Mouse (Mus musculus) telencephalon, adult 2 months (tissue): ENCODE results near the gene Tacr1.
"Not testable (repeated sequence)": the region's sequence is repeated elsewhere in the genome, so short reads cannot be mapped to it uniquely, and the experiment has no call there.

Experiments used
- DNase-seq: peaks from one replicate; pipeline ENCODE4 v3.0.0-alpha.2; 2011; ENCODE audit warnings: low read depth, low spot score

Tacr1 gene

DNA sequence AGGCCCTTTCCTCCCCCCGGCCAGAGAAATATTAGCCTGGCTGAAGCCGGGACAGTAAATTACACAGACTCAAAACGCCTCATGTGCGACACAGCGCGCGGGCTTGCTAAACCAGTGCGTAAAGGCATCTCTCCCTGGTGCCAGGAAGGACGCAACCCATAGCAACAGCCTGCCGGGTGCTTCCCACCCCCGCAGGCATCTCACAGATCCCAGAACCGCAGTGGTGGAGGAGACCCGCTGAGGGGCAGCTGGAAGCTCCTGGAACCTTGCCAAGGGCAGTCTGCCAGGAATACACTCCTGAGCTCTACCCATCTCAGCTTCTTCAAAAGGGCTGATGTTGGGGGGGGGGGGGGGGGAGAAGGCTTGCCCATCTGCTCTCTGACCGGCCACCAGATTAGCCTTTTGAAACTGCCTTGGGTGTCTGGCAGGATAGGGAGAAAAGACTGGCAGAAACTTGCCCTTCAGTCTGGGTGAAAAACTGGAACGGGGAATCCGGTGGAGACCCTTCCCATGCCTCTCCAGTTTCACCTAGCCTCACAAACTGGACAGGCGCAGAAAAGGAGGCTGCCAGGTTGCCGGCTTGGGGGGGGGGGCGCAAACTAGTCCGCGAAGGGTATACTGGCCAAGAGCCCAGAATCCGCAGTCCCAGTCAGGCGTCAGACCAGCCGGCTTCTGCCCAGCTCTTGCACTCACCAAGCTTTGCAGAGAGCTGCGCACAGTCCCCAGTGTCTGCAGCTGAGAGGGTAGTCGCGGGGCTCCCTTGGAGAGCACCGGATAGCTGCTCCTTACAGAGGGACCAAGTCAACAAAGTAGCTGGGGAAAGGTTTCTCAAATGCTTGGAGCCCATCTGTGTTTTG, at the start of gene Tacr1:
Tacr1 (plus strand) TSS at position 740 of the 857 bp plus-strand sequence.
- DNase-seq, result peak; percentile 31

DNA sequence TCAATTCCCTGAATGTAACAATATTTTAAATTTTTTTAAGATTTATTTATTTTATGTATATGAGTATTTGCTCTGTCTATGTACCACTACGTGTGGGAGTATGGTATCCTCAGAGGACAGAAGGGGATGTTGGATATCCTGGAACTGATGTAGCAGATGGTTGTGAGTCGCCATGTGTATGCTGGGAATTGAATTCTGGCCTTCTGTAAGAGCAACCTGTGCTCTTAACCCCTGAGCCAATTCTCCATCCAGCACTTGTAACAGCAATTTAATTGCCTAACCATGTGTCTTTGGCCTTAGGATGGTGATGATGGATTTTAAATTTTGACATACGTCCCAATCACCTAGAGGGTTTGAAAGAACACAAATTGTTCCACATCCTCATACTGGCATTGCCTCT, 26.0 kb upstream of the Tacr1 start:
- no peak for DNase-seq

DNA sequence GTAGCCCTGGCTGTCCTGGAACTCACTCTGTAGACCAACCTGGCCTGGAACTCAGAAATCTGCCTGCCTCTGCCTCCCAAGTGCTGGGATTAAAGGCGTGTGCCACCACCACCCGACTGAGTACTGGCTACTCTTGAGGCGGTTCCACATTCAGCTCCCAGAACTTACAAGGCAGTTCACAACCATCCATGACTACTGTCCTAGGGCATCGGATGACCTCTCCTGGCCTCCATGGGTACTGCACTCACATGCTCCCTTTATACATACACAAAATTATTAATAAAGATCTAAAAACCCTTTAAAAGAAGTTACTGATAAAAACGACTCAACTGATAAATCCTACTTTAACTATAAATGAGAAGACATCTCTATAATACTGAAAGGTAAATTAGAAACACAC, 18.6 kb upstream of the Tacr1 start:
- no peak for DNase-seq

DNA sequence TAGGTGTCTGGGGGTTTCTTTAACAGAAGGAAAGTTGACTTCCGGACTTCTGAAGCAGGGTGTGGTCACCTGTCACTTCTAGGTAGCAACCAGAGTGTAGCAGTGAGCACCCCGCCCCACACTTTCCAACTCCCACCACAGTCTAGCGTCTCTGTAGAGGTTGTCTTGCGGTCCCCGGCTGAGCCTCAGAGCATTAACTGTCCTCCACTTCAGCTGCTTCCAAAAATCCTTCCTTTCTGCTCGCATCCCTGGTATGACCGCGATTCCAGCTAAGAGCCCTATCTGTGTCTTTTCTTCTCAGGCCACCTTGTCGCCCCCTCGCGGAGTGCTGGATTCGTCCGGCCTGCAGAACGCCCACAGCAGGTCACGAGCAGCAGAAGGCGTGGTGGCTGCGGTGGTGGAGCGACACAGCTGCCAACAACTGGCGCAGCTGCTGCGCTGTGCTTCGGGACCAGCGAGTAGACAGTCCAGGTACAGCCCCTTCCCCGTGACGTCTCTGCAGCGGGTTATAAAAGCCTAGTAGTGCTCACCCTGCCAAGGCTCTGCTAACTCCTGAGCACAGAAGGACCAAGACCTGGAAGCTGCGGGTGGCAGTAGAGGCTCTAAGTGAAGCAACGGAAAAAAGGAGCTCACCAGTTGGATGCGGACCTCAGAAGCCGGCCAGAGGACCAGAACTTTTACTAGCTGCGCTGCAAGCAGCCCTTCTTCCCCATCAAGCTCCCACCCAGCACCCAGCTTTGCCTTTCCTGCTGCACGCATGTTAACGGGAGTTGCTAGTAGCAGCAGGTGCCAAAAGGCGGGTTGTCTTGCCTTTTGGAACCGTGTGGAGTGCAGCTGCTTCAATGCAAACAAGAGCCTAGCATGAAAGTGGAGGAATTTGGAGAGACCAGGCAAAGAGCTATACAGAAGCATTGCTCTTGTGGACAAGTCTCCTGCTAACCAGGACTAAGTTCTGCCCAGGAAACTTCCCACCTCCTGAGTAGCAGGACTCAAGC, 664 bp downstream of the Tacr1 start:
- DNase-seq, result no peak

DNA sequence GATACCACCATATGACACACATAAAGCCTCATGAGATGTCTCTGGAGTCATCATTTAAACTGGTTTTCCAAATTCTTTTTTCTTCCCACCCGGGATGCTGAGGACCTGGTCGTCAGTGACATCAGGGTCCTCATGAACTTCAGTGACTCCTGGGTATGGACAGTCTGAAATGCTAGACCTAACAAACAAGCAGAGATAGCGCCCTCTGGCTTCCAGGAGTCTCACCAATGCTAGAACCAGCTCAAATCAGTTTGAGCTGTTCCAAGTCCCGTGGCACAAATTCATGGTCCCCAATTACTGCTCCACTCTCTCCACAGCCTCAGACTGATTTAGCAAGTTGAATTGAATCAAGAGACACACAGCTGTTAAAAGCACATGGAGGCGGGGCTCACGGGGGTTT, 16.2 kb downstream of the Tacr1 start:
- DNase-seq, result no peak

DNA sequence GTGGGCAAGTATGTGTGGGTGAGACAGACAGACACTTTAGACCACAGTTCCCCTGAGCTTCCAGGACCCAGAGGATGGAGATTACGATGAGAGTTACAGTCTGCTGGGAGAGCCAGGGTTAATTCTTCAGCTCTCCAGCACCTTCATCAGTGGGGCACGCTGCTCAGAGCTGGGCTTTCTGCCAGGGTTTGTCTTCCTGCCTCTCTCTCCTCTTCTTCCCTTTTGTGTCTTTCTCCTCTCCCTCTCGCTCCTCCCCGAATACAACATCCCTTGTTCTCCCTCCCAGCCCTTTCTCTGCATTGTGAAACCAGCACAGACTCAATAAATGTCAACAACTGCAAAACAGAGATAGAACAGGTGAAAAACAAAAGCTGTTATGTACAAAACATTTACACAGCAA, 18.1 kb downstream of the Tacr1 start:
- DNase-seq, result no peak

DNA sequence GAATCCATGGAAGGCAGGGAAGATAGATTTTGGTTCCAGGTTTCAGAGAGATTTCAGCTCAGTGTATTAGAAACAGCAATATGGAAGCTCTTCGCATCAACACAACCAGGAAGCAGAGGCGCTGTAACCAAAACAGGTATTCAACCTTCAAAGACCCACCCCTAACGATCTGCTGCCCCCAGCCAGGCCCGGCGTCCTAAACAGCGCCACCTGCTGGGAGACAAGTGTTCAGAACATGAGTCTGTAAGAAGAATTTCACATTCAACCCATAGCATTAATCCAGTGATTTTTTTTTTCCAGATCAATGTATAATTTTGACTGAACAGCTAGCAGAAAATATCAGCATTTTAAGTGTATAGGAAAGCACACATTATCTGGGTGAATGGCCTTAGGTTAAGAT, 26.8 kb downstream of the Tacr1 start:
- DNase-seq, result no peak

DNA sequence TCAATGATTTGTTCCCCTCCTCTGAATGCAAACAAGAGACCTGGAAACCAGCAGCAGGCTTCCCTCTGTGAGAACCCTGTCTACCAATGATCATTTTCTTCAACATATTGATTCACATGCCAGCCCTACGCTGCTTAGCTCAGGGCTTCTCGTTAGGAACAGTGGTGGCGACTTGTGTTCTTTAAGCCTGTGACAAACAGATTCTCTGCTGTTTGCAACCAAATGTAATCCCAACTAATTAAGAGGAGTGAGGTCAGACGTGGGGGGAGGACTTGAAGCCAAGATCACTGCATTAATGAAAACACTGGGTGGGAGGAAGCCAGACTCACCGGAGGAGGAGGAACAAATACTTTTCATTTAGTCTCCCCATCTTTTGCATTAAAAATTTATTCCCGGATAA, 27.6 kb downstream of the Tacr1 start:
- DNase-seq, result no peak

DNA sequence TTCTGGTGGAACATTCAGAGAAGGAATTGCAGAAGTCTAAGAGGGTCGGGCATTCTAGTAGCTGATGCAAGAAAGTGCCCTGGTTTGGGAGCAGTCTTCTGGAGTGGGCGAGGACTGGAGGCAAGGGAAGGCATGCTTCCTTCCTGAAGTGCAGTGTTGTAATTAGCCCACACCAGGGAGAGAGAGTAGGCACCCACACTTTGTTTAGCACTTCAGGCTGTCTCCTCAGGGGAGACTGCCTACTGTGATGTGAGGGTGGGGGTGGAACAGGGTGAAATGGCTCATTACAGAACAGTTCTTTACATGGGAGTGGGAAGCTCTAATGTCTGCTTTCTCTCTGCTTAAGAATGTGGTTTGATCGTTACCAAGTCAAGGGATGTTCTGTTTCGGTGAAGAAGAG, 35.0 kb downstream of the Tacr1 start:
- DNase-seq, result peak; percentile 39

DNA sequence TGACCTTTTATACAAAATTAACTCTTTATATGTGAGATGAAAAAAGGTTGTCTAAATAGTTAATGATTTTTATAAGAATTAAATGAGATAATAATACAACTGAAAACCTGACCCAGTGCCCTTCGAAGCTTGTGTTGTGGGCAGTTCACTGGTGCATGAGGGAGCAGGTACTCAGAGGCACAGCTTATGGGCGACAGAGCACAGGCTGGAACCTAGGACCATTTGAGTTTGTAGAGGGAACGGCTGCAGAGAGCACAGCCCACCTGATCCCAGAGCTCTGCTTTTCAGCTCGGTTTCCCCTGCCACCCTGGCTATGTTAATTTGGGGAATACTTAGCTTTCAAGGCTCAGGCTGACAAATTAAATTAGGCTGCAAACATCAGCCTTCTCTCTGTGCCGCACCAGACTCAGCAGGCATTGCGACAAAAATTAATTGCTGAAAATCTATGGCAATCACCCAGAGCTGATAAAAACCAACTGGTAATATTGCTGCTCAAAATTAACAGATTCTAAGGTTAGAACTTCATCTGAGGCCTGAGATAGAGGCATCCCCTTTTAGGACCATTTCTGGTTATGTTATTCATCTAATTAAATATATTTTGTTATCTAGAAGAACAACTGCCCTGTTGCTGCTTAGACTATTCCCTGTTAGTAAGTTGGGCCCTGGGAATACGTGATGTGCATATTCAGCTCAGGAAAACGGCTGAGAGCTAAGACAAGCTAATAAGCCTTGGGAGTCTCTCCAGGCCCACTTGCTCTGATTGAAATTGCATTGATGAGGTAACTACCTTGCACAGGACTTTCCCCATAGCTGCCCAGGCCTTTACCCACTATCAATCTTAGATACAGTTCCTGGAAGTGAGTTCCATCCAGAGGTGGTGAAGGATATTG, 50.3 kb downstream of the Tacr1 start:
- not testable (repeated sequence) for DNase-seq

DNA sequence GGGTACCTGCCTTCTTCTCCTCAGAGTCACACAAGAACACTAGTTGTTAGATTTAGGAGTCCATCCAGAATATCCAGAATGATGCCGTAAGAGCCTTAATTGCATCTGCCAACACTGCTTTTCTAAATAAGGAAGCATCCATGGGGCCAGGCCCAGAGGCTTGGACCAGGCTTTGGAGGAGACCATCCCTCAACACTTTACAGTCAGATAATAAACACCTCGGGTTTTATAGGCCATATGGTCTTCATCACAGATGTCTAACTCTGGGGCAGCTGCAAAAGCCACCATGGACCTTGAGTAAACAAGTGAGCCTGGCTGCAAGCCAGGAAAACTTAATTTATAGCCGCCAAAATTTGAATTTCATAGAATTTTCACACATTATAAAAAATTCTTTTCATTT, 53.1 kb downstream of the Tacr1 start:
- no peak for DNase-seq

DNA sequence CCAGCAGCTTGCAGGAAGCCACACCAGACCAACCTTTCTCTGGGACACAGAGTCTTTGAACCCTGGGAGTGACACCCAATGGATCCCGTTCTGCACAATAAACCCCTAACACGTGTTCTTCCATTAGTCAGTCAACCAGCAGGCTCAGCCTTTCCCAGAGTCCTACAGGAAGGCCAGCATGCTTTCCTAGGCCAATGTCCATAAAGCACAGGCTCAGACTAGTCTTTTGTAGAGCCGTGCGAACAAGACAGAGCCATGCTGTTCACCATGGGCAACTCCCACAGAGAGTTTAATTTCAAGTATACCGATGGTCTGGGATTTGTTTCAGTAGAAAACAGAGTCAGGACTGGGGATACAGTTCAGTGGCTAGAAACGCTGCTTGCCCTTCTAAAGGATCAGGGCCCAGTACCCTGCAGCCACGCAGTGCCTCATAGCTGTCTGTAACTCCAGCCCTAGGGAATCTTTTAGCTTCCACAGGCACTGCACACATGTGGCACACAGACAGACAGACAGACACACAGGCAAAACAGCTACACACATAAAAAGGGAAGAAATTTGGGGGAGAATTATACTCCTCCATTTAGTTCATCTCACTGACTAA, 55.1 kb downstream of the Tacr1 start:
- DNase-seq, result no peak

DNA sequence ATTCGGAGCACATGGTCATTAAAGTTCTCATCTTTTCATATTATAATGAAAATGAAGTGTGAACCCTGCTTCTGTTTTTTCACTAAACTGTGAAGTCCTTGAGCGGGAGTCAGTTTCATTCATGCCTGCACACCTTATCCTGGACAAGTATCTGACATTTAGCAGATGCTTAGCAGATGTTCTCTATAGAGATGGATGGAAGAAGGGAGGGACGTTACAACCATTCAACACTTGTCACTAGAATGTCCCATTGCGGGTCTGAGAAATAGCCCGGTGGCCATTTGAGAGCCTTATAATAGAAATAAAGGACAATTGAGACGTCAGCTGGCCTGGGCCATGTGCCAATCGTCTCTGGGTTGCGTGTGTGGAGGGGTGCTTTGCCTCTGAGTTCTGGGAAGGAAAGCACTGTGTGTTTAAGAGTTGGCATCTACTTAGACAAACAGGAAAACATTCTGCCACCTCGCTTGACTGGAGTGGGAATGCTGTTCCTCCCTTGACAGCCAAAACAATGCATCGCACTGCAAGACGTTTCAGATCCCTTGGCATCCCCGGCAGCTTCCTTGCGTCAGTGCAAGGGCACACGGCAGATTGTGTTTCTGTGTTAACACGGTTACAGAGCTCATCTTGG, 56.7 kb downstream of the Tacr1 start:
- no peak for DNase-seq

DNA sequence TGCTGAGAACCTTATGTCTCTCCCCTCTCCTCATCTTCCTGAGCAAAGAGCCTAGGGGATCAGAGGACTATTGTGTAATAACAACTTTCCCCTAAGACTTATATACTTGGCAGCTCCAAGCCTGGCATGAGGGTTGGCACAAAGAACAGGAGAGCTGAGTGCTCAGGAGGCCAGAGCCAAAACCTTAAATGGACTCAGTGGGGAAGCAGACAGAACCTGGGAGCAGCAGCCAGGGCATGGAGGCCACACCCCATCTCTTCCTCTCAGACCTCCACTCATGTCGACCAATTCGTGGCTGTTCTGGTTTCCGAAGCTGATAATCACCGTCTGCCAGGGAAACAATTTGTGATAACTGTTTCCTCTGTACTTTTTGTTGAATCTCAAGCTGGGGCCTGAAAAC, 61.0 kb downstream of the Tacr1 start:
- DNase-seq, result no peak

DNA sequence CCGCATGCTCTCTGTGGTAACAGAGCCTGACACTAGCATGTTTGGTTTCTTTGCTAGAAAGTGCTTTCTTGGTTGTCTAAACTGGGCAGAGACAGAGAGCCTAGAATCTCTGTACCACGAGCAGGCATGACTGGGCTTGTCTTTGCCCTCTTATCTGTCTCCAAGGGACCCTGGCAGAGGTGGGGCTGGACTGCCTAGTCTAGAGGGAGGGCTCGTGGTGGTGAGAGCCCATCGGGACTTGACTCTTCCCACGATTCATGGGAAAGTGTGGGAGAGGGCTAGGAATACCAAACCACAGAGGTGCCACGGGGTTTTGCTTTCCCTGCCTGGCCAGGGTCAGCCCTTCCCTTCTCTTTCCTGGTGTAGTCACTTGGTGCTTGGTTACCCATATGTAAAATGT, 72.3 kb downstream of the Tacr1 start:
- no peak for DNase-seq

DNA sequence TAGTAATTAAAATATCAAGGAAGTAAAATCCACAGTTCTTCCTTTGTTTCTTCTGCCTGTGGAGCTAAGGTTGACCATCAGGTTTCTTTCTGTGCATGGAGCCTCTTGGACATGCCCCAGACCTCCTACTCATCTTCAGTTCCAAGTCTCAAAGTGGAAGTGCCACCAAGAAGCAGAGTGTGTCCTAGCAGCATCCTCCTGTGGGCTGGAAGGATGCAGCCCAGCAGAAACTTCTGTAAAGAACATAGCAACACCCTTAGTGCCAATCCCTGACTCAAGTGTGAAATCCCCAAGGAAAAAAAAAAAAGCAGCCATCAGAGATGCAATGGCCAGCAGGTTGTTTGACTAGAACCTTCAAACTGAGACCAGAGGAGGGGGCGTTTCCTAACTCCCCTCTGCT, 81.7 kb downstream of the Tacr1 start:
- DNase-seq, result peak; percentile 17

DNA sequence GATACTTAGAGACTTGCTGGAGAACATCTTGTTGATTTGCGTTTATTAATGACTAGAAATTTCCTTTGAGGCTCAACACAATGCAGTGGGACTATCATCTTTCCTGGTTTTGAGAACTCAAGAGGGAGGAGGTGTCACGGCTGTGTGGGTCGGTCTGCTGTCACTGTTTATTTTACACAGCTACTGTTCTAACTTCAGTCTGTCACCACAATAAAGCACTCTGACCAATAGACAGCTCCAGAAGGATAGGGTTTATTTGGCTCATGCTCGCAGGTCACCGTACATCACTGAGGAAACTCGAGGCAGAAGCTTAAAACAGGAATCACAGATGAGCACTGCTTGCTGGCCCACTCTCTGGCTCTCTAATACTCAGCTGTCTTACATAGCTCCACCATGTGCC, 92.3 kb downstream of the Tacr1 start:
- peak; percentile 16 for DNase-seq

DNA sequence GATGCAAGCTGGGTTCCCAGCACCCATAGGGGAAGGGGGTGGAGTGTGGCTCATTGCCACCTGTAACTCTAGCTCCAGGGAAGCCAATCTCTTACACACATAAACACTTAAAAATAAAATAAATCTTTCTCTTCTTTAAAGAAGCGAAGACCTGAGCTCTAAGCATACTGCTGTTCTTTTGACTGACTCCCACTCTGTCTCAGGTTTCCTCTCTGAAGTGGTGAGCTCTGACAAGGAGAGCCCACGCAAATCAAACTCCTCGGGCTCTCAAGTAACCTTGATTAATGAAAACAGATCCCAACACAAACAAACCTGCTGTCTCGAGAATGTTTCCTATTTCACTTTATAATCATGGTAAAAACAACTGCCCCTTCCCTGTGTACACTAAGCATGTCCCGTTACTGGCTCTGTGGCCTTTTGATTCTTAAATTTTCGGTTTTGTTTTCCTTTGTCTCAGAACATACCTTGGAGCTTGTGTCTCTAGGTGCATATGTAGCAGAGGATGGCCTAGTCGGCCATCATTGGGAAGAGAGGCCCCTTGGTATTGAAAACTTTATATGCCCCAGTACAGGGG, 108.8 kb downstream of the Tacr1 start:
- DNase-seq, result no peak

DNA sequence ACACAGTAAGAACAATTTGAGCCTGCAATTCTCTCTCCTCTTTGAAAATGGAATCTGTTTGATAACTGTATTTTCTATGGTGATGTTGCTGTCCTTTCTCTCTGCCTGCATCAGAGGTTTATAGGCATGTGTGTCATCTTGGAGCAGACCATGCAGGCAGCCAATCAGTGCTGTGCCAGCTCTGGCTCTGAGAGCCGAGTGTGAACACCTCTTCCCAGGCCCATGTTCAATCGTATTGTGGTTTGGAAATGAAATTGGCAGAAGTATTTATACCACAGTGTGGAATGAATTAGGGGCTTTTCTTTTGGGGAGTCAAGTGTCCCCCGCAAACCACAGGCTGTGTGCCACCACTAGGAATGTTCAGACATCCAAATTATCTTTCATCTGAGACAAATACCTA, 117.5 kb downstream of the Tacr1 start:
- DNase-seq, result peak; percentile 9

DNA sequence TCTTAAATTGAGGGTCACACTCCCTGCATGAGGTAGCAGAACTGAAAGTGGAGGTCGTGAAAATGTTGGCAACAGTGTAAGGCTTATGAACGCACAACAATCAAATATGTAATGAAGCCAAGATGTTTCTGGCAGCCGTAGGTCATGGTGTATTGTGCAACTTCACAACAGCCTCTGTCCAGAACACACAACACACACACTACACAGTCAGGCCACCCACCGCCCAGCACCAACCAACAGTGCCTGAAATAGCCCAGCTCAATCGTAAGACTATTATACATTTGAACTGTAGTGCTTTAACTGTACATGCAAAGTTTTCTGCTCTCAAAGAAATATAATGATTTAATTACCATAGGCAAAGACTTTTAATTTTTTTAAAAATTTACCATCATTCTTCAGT, 120.4 kb downstream of the Tacr1 start:
- no peak for DNase-seq
